Mouse (Mus musculus) granulocyte monocyte progenitor cell, adult 5-6 weeks (primary cell): ENCODE data around the gene Amigo3. TPM values are rescaled to one million over a fixed set of nuclear protein-coding genes. Genes with fewer than 3 reads are reported as not detected.
"Not testable (repeated sequence)": the region's sequence is repeated elsewhere in the genome, so short reads cannot be mapped to it uniquely, and the experiment has no call there.

Experiments
- ATAC-seq: replicated peaks from 2 replicates; pipeline ENCODE4 v1.8.0; 2016; ENCODE audit warnings: mild to moderate bottlenecking, moderate TSS enrichment, inconsistent platforms; ENCODE audit not compliant: poor library complexity, severe bottlenecking
- total RNA-seq, 2 experiments: library from RNA; stranded (forward) in 1 of 2; stranded (reverse) in 1 of 2; fragments of 200-712, 200-1000 nt in 1 of 2; fragments of >200 nt in 1 of 2; fragmentation: Nextera tagmentation in 1 of 2; gene quantifications; 2 replicates each; pipeline ENCODE4 v1.2.3; 2014 to 2017

Gene Amigo3
- total RNA-seq (2014; fragmentation: Nextera tagmentation) (2.2 and 3.4 TPM in 2 replicates), total RNA-seq (2017) (2.2 and 3.1 TPM in 2 replicates)

- peak; percentile 72 for ATAC-seq
These were observed at the start of gene Amigo3 for GRCm38 (mm10) chr9:108052885-108053664. Gene Amigo3, plus strand, starts transcription at chr9:108053159.

GRCm38 (mm10) chr9:108003531-108003890 lies 49.4 kb upstream of the Amigo3 start:
- no peak for ATAC-seq

- no peak for ATAC-seq
These were observed 44.9 kb upstream of the Amigo3 start for GRCm38 (mm10) chr9:108008041-108008440.

GRCm38 (mm10) chr9:108010385-108010784 lies 42.6 kb upstream of the Amigo3 start:
- ATAC-seq = no peak

- not testable (repeated sequence) for ATAC-seq
These were observed 39.4 kb upstream of the Amigo3 start for GRCm38 (mm10) chr9:108013577-108013976.

GRCm38 (mm10) chr9:108017127-108017526 lies 35.8 kb upstream of the Amigo3 start:
- ATAC-seq = no peak

GRCm38 (mm10) chr9:108020741-108021140 lies 32.2 kb upstream of the Amigo3 start:
- no peak for ATAC-seq

- no peak for ATAC-seq
These were observed 29.7 kb upstream of the Amigo3 start for GRCm38 (mm10) chr9:108023216-108023615.

- no peak for ATAC-seq
These were observed 26.4 kb upstream of the Amigo3 start for GRCm38 (mm10) chr9:108026584-108026983.

GRCm38 (mm10) chr9:108027867-108028266 lies 25.1 kb upstream of the Amigo3 start:
- ATAC-seq = no peak

- ATAC-seq = no peak
These were observed 20.8 kb upstream of the Amigo3 start for GRCm38 (mm10) chr9:108032126-108032525.

GRCm38 (mm10) chr9:108035331-108036156 lies 17.4 kb upstream of the Amigo3 start:
- no peak for ATAC-seq

GRCm38 (mm10) chr9:108044751-108045492 lies 8.0 kb upstream of the Amigo3 start:
- no peak for ATAC-seq

GRCm38 (mm10) chr9:108046582-108046981 lies 6.4 kb upstream of the Amigo3 start:
- ATAC-seq = no peak

- ATAC-seq = no peak
These were observed 5.1 kb upstream of the Amigo3 start for GRCm38 (mm10) chr9:108047601-108048565.

- no peak for ATAC-seq
These were observed 4.4 kb upstream of the Amigo3 start for GRCm38 (mm10) chr9:108048566-108048955.

- peak; percentile 74 for ATAC-seq
These were observed 3.9 kb upstream of the Amigo3 start, which contains the start of gene Gmppb for GRCm38 (mm10) chr9:108049016-108049455. Gene Gmppb, plus strand, starts transcription at chr9:108049242.

- ATAC-seq = peak; percentile 41
These were observed 3.3 kb upstream of the Amigo3 start for GRCm38 (mm10) chr9:108049561-108050251.
